Mouse (Mus musculus) R1 (cell line): ENCODE results near the gene Stk32c.

Experiments
- DNase-seq: peaks from one replicate; pipeline ENCODE4 v3.0.0-alpha.2; 2018; ENCODE audit warnings: low read depth, low spot score

Stk32c gene

DNA sequence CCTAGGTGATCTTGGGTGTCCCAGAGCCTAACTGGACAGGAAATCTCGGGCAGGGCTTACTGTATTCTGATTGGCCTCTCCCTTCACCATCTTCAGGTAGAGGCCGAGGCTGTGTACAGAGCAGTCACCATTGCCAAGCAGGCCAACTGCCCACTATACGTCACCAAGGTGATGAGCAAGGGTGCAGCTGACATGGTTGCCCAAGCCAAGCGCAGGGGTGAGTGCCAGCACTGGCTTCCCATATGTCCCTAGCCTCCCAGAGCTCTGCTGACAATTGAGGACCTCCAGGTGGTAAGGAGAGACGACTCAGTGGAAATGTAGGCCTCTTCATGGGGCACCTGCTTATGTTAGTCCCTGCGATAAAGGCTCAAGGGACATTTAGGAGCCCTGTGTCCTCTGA lies 118.3 kb downstream of the Stk32c start:
- DNase-seq = no peak

DNA sequence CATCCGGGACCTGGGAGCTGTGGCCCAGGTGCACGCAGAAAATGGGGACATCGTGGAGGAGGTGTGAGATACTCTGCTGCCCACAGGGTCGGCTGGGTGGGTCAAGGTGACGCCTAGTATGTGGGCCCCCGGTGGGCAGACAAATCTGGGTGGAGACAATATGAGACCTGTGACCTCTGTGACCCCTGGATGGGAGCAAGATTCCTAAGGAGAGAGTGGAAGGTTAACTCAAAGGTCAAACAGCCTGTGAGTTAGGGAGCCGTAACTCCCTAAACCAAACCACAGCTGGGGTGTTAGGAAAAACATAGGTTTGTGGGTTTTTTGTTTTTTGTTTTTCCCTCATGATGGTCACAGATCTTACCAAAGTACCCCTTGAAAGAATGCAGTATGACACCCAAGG lies 119.3 kb downstream of the Stk32c start:
- DNase-seq = no peak

DNA sequence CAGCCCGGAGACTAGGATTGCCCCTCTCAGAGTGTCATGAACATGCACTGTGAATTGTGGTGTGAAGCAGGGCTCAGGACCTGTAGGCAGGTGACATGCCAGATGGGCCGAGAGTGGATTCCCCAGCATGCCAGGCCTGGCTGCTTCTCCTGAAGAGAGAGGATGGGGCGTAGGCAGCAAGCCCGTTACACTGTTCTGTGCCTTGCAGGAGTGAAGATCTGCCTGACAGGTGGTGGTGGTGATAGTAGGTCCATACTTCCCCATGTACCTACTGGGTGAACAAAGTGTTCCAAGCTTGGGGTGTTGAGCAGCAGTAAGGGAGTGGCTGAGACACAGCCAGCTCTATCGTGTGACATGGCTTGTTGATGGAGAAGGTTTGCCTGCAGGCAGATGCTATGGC lies 120.0 kb downstream of the Stk32c start:
- DNase-seq = no peak

DNA sequence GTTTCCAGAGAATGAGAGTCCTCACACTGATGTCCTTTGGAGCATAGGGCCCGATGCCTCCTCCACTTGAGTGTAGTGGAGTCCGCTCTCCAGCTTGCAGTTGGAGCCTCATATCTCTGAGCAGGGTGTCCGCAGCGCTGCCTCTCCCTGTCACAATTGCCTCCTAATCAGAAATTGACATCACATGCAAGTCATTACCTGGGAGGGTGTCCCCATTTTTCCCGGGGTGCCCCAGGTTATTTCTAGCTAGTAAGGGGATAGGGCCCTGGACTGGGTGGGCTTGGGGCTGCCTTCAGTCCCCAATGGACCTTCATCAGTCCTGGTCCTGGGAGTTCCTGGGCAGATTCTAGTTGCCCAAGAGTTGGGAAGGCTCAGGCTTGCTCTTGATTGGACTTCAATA lies 120.4 kb downstream of the Stk32c start:
- DNase-seq = no peak

DNA sequence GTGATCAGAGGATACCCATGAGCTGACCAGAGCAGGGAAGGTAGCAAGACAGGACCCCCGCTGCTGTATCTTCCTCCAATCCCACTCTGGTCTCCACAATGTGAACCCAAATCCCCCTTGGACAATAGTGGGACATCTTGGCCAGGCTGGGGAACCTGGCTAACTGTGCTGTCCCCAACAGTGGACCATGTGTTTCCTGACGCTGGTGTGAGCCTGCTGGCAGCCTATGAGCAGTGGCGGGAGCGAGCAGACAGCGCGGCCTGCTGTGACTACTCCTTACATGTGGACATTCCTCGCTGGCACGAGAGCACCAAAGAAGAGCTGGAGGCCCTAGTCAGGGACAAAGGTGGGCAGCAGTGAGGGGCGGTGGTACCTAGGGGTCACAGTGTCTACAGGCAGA lies 121.4 kb downstream of the Stk32c start:
- DNase-seq = no peak

DNA sequence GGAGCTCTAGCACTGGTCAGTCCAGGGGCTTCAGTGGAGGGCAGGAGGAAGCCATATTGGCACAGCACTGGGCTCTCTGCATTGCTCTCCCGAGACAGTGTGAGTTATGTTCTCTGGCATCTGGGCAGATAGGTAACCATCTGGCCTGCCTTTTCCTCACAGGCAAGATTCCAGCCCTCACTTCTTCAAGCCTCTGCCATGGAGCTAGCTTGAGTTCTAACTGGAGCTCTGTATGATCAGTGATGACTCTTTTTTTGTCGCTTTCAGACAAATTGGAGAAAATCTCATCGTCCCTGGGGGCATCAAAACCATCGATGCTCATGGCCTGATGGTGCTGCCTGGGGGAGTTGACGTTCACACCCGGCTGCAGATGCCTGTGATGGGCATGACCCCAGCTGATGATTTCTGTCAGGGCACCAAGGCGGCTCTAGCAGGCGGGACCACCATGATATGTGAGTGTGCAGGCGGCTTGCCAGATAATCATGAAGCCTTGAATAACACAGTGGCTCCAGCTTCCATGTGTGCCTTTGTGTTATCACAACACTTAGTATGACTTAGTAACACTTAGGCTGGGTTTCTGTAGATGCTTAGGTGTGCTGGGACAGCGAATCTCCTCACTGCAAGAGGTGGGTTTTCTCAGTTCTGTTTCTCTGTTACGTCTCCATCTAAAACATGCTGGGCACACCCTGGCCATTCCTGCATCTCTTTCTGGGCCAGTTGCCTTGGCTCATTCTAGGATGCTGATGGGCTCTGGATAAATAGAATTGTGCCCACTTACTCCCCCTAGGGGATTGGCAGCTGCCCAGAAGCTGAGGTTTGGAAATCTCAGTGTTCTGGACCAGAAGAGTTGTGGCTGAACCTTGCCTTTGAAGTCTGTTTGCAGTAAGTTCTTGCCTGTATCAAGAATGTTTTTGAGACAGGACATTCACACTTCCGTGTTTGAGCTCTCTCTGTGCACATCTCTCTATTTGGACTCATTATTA lies 122.9 kb downstream of the Stk32c start:
- no peak for DNase-seq

DNA sequence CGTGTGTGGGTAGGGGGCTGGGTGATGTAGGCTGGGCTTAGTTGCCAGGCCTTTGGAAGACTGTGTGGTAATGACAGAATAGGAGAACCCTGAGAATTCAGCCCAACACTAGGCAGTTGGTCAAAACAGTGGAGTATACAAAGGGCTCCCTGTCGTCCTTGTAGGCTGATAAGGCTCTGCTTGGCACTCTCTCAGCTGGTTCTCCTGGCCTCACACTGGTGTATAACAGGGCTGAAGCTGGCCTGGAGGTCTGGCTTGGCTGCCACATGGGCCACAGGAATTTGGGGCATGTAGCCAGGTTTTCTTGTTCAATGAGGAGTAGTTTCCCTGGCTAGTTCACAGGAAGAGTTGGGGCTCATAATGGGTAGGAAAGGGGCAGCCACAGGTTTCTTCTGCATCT lies 125.3 kb downstream of the Stk32c start:
- DNase-seq = no peak

DNA sequence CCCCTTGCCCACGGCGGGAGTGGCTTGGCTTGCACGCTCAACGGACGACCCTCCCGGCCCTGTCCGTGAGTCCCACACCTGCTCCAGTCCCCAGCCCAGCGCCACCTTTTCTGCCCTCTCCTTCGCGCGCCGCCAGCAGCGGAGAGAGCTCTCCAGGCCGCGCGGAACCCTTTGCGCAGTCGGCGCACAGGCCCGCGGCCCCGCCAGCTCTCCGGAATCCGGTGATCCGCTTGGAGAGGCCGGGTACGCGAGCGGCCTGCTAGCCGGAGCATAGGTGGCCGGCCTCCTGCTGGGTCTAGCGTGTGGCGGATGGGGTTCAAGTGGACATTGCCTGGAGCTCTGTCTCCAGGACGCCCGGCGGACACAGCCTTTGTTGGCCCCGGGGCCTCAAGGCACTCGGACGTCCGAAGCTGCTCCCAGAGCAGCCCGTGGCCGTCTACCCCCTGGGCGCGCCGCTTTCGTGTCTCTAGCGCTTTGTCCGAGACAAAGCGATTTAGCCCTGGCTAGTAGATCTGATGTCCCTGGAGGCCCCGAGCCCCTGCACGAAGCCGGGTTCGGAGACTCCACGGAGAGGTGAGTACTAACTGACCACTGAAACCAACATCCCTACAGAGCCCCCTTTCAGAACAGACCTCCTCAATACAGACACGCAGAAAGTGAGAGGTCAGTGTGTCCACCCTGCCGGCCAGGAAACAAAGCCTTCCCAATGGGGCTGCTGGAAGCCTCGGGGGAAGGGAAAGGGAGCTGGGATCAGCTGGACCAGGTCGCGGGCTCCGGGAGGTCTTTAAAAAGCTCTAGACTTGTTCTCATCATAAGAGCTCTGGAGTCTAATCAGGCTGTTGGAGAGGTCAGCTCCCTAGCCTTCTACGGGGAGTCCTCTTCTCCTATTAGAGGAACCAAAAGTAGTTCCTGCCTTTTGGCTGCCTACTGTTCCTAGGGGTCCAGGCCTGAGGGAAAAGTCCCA lies 126.6 kb downstream of the Stk32c start:
- DNase-seq = no peak

DNA sequence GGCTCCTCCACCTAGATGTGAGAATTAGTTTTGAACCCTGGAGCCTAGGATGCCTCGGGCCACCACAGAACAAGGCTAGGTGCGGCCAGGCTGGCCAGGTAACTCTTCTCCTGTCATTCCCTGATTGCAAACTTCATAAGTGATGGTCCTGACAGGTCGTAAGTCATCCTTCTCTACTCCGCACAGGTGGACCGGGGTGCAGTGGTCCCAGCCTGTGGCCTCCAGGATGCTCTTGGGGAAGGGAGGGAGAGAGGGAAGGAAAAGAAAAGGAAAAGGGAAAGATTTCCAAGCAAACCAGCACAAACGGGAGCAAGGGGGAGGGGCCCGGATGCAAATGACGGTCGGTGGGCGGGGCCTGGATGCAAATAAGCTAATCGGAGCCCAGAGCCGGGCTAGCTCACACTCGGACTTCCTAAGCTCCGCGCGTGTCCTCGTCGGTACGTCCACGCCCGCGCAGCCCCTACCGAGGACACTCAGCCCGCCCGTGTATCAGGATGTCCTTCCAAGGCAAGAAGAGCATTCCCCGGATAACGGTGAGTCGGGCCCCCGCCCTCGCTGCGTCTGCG lies 127.4 kb downstream of the Stk32c start, which contains the start of gene Dpysl4:
Gene Dpysl4 (plus strand): TSS at position 373 of the 566 bp plus-strand sequence.
- peak; percentile 86 for DNase-seq

DNA sequence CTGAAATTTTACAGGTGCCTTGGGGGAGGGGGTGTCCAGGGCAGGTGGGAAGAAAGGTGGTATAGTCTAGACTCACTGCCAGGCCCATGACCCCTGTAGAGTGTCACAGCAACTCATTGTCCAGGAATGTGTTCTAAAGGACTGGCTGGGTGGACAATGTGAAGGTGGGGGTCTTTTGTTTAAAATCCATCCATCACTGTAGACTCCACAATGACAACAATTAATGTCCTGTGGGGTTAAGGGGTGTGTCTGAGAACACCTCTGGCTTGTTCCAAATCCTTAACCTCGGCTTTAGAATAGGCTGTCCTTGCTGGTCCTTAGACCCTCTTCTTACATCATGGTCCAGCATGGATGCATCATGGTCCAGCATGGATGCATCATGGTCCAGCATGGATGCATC lies 128.8 kb downstream of the Stk32c start:
- DNase-seq = peak; percentile 55

DNA sequence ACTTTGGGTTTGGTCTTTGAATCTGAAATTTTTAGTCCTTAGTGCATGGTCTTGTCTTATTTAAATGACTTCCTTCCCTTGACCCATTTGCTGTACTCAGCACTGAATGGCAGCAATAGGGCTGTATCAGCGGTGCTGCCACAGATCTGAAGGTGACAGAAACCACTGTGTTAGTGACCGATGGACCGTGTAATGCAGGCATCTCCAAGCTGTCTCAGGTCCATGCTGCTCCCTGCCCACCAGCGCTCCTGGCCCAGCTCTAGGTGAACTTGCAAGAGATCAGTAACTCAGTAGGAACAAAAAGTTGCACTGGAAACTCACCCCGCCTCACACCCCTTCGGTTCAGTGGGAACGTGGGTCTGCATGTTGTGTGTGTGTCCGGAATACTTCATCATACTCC lies 130.8 kb downstream of the Stk32c start:
- DNase-seq = no peak

DNA sequence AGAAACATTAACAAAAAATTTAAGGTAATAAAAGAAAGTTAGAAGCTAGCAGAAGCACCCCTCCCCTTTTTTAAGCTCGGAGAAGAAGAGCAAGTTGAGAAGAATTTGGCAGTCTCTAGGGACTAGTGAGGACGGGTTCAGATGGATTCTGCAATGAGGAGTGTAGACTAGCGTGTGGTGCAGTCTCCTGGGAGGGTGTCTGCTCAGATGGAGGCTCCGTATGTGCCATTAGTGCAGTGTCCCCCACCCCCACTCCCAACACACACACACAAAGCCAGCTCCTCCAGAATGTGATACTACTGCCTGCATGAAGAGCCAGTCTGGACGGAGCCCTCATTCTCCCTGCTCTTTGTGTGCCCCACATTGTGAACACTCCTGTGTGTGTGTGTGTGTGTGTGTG lies 131.9 kb downstream of the Stk32c start:
- no peak for DNase-seq

DNA sequence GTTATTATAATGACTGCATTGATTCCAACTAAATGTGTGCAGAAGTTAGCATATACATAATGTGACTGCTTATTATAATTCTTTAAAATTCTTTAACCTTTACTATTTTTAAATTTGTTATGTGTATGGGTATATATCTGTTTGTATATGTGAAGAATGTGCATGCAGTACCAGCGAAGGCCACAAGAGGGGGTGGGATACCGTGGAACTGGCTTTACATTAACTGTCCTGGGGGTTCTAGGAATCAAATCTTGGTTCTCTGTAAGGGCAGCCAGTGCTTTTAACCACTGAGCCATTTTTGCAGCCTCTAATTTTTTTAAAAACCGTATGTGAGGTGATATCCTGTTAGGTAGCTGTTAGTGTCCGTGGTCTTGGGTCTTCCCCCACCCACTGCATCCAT lies 132.4 kb downstream of the Stk32c start:
- peak; percentile 60 for DNase-seq

DNA sequence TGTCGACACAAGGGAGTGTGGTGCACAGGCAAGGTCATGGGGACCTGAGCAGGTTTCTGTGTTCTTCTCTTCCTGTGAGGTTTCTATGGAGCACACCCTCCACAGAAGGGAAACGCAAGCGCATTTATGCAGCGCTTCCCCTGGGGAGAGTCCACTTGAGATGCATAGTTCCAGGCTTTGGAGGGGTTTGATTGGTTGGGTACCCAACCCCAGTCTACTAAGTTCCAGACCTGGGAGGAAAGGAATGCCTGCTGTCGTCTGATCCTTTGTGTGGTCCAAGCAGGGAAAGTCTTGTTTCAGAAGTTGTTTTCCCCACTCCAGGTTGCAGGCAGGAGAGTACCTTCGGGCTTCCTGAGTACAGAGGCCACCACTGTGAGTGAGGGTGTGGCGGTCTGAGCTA lies 134.0 kb downstream of the Stk32c start:
- peak; percentile 80 for DNase-seq

DNA sequence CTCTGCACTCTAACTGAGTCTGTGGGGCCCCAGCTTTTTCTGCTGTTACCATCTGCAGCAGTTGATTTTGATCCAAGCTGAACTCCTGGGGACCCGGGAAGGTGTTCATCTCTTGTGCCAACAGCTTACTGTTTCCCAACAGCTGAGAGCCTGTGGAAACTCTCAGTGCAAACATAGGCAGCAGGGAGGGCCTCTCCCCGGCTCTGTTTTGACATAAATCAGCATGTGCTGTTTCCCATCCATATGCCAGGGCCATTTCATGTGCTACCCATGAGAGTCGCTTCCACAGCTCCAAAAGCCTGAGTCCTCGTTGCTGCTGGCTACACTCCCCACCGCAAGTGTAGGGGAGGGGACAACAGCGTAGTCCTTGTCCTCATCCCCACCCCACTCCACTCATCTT lies 134.9 kb downstream of the Stk32c start:
- no peak for DNase-seq

DNA sequence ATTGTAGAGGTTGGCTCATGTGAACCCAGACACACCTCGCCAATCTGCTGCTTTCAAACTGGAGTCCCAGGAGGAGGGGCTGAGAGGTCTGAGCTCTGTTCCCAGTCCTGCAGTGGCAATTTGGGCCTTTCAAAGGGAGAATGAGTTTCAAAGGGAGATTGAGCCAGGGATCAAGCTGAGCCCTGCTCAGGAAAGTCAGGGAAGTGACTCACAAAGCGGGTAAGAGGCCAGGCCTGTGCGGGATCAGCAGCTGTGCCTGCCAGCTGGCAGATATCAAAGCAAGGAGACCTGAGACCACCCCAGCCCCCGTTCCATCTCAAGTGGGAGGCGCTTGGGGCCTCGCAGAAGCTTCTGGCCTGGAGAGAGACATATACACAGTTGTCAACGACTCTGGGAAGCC lies 135.8 kb downstream of the Stk32c start:
- DNase-seq = no peak

DNA sequence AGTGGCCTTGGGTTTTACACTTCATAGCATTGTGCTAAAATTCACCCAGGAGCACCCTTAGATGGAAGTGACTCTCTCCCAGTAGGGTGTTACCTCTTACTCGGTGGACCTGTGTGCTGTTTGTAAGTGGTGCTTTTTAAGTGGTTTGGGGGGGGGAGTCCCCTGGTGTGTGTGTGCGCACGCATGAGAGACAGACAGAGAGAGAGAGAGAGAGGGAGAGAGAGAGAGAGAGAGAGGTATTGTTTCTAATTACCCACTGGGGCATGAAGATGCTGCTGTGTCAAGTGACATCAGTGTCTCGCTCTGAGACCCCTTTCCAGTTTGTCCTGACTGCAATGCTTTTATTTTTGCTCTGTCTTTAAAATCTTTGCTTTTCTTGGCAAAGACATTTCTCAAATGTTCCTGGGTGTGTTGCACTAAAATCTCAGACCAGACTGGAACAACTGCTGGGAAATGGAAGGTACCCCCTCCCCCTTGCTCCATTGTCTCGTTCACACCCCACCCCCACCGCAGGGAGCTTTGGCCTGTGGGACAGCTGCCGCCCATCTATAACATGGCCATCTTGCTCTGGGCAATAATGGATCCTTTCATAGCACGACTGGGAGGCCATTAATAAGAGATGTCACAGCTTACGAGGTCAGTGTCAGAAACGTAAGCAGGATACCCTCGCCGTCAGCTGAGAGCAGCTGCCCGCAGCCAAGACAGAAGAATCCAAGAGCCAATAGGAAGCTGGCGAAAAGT lies 137.9 kb downstream of the Stk32c start:
- DNase-seq = no peak

DNA sequence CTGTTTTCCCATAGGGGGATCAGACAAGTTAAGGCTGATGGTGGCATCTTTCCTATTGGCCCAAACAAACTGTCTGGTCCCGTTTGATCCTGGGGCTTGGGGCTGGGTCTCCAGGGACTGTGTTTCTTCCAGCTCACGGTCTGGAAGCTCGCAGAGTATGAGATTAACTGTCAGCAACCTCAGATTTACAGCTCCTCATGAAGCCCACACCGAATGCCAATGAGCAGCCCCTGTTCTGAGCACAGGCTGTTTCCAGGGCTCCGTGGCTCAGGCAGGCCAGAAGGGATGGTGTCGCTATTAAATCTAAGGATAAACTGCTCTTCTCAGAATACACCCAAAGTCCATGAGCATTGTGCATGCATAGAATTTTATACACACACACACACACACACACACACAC lies 138.9 kb downstream of the Stk32c start:
- DNase-seq = no peak

DNA sequence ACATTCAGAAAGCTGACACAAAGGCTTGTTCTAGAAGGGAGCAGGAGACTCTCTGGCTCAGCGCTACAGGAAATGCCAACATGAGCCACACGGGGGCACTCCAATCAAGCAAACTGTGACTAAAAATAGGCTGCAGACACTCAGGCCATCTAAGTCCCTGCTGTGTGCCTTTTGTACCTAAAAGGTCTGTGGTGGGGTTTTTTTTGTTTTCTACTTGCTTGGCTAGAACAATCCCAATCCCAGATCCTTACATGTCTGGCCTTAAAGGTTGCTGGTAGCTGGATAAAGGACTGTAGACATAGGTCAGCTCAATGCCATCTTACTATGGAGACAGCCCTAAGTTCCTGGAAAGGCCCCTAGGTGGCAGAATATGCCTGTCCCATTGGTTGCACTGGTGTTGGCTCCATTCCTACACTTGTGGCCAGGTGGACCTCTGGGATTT lies 144.9 kb downstream of the Stk32c start:
- DNase-seq = peak; percentile 80

DNA sequence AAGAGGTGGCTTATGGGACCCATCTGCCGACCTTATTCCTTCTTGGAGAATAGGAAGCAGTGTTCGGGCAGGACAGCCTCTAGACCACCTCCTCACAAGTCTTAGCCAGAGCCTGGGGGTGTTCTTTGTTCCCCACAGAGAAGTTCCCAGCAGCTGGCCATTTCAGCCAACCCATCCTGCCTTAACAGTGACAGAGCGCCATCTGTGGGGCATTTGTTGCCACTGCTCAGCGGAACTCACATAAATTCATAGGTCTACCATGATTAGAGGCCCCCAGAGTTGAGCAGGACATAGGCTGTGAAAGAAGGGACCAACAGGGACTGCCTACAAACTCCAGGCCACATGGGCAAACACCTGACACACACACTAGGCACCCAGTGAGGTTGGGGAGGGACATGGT lies 149.7 kb downstream of the Stk32c start:
- DNase-seq = peak; percentile 67
